Mouse (Mus musculus) olfactory bulb, adult 2 months (tissue): ENCODE data around the gene Arntl. TPM values are rescaled to one million over a fixed set of nuclear protein-coding genes. Genes with fewer than 3 reads are reported as not detected.

Source experiments
- H3K27ac ChIP-seq: fragments of 200-500 bp; 2 replicates; pipeline ENCODE4 v1.5.1; 2012; ENCODE audit warnings: low read depth, low read length; ENCODE audit not compliant: insufficient read depth
- H3K4me1 ChIP-seq: fragments of 200-500 bp; 2 replicates; pipeline ENCODE4 v1.6.1; 2012; ENCODE audit warnings: low read length; ENCODE audit not compliant: control insufficient read depth, insufficient read depth
- H3K4me3 ChIP-seq: fragments of 200-500 bp; 2 replicates; pipeline ENCODE4 v1.5.1; 2012; ENCODE audit warnings: mild to moderate bottlenecking, low read depth, low read length, moderate library complexity; ENCODE audit not compliant: insufficient read depth
- CTCF ChIP-seq: fragments of 200-500 bp; IDR thresholded peaks from 2 replicates; pipeline ENCODE4 v1.5.1; 2012; ENCODE audit warnings: low read depth, mild to moderate bottlenecking, low read length, moderate library complexity; ENCODE audit not compliant: insufficient read depth
- POLR2A ChIP-seq: fragments of 200-500 bp; IDR thresholded peaks from 2 replicates; pipeline ENCODE4 v1.6.1; 2012; ENCODE audit warnings: mild to moderate bottlenecking, low read depth, low read length, moderate library complexity; ENCODE audit not compliant: insufficient read depth
- WGBS: fragments of 180-500 bp; shearing (Covaris S2); methylation state at CpG from one replicate; pipeline ENCODE4 v1.1.7; 2018; 5-methylcytosine and 5-hydroxymethylcytosine counted together
- polyA plus RNA-seq: library from polyadenylated mRNA; stranded (reverse); fragments of >200 nt; gene quantifications from 2 replicates; pipeline ENCODE4 v1.2.4, GENCODE M21; 2012; ENCODE audit warnings: low replicate concordance; ENCODE audit not compliant: missing spikeins, insufficient read depth, insufficient read length

The Arntl gene
- polyA plus RNA-seq, 1 experiment: not detected

DNA sequence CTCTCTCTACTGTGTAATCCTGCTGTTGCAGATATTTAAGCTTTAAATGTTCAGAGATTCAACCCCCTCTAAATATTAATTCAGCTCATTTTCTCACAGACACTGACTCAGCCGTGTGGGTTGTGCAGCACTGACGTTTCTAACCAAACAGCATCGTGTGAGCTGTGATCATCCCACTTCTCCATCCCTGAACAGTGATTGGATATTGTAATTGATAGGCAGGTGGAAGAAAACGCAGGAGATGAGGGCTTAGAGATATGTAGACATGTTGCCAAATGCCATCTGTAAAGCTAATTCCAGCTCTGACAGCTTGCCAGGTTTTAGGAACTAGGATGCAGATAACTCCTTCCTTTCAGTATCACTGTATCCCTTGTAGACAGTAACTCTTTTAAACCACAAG is 140.0 kb downstream of the Arntl start:
- WGBS: 6% methylated on average over 4 of the region's 4 CpGs
- TF ChIP-seq POLR2A (no peak), CTCF (no peak)
- H3K27ac ChIP-seq: no peak overlapping the region
- H3K4me3 ChIP-seq: no peak overlapping the region
- no peaks in the 10 kb centered on the region for H3K4me1 ChIP-seq

DNA sequence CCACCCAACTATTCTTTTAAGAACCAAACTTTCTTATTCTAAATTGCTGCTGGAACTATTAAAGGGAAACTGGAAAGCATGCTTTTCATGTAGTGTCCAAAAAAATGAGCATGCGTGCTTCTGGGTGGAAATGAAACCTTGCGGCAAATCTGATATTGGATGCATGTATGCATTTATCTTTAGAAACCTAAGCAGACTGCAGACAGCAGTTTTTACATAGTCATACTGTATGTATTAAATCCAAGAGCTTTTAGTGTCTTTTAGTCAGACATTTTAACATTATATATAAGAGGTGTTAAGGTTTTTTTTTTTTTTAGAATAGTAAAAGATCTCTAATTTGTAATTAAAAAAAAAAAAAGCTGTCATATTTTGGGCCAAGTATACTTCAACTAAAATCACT is 140.4 kb downstream of the Arntl start:
- WGBS: 52% methylated on average over 2 of the region's 2 CpGs
- TF ChIP-seq POLR2A: no peak
- TF ChIP-seq CTCF: no peak
- H3K4me1 ChIP-seq: no peaks in the 10 kb centered on the region
- H3K27ac ChIP-seq: no peak overlapping the region
- no peak overlapping the region for H3K4me3 ChIP-seq

DNA sequence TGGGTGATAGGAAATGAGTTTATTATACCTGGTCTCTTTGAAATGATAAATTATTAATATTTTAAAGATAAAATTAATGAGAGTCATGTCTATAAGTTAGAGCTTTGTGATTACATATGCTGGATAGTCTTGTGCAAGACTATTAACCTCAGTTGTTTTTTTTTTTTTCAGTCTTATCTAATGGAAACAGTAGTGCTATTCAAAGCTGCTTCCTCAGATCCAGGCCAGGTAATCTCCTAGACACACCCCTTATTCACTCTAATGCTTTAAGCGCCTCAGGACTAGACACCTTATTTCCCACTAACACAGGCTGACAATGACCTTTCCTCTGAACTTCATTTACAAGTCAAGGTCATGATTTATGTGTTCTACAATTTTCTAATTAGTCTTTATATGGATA is 141.8 kb downstream of the Arntl start:
- Histone ChIP-seq H3K4me3 (no peak overlapping the region), H3K4me1 (no peaks in the 10 kb centered on the region), H3K27ac (no peak overlapping the region)
- 91% methylated on average over 1 of the region's 1 CpGs for WGBS
- no peak for TF ChIP-seq CTCF
- no peak for TF ChIP-seq POLR2A

Other genes starting within 250 kb of the Arntl start
- gene Btbd10, start 161.9 kb downstream of the Arntl start, polyA plus RNA-seq: not detected in 2 replicates
- not detected in 2 replicates for gene Pth, start 181.1 kb downstream of the Arntl start, polyA plus RNA-seq